Mouse (Mus musculus): ENCODE results near the gene Glipr1l3.

DNA sequence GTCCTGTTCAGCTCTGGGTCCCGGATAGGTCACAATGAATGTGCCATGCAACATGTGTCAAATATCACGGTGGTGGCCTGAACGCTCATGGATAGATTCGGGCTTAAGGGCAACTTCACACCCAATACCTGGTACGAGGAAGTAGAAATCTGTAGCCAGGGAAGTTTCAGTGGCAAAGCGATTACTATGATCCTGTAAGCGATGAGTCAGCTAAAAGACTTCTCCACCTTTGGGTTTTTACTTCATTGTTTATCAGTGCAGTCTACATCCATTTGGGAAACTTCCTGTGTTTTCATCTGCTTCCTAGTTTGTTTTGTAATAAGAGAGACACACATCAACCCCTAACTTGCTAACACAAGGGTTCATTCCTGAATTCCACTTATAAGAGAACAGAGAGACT, 49.7 kb downstream of the Glipr1l3 start:
- TF ChIP-seq ETS1 (conservative IDR thresholded peaks at IDR 0.05; ENCODE audit: low read depth, low read length), result no peak
- no peak for TF ChIP-seq CTCF (conservative IDR thresholded peaks at IDR 0.05 in 1 of 2, IDR thresholded peaks at IDR 0.05 in 1 of 2; ENCODE audit: low read depth in 2 of 2, low read length in 2 of 2)
- TF ChIP-seq SMC3 (IDR thresholded peaks at IDR 0.05; ENCODE audit: low read depth, low read length), result no peak
- no peak for TF ChIP-seq POLR2A (IDR thresholded peaks at IDR 0.05; ENCODE audit: low read depth, low read length)
- TF ChIP-seq CHD2 (IDR thresholded peaks at IDR 0.05; ENCODE audit: low read length), result no peak
- TF ChIP-seq MAFK (IDR thresholded peaks at IDR 0.05; ENCODE audit: insufficient replicate concordance, low read length), result peak; percentile 77
- TF ChIP-seq POLR2AphosphoS2 (IDR thresholded peaks at IDR 0.05; ENCODE audit: low read depth, low read length), result no peak
- TF ChIP-seq JUND (conservative IDR thresholded peaks at IDR 0.05; ENCODE audit: low read depth, low read length), result no peak
- no peak for TF ChIP-seq BHLHE40 (IDR thresholded peaks at IDR 0.05; ENCODE audit: low read depth, low read length)
- no peak for TF ChIP-seq MEF2A (IDR thresholded peaks at IDR 0.05; ENCODE audit: borderline replicate concordance, low read depth, low read length)
- no peak for TF ChIP-seq EP300 (IDR thresholded peaks at IDR 0.05; ENCODE audit: low read length)
- no peak for TF ChIP-seq E2F4 (IDR thresholded peaks at IDR 0.05; ENCODE audit: insufficient replicate concordance, low read depth, low read length)

Data from CH12.LX (cell line).